Mouse (Mus musculus) mouse embryonic stem cell (cell line): ENCODE measurements around the gene Naglu.

Experiments used
- in situ Hi-C, 2 experiments: fragments of 300-500 bp; cut with MboI; formaldehyde crosslinking; loops; 1 replicate in 1 of 2; 3 replicates in 1 of 2; pipeline ENCODE4 v1.14.3; 2019 to 2020; ENCODE audit warnings: low sequenced_read_pairs in 2 of 2, low pct_unique_long_range_greater_than_20kb in 1 of 2, mixed read lengths in 1 of 2; ENCODE audit not compliant: unreplicated experiment in 1 of 2

Naglu gene

DNA sequence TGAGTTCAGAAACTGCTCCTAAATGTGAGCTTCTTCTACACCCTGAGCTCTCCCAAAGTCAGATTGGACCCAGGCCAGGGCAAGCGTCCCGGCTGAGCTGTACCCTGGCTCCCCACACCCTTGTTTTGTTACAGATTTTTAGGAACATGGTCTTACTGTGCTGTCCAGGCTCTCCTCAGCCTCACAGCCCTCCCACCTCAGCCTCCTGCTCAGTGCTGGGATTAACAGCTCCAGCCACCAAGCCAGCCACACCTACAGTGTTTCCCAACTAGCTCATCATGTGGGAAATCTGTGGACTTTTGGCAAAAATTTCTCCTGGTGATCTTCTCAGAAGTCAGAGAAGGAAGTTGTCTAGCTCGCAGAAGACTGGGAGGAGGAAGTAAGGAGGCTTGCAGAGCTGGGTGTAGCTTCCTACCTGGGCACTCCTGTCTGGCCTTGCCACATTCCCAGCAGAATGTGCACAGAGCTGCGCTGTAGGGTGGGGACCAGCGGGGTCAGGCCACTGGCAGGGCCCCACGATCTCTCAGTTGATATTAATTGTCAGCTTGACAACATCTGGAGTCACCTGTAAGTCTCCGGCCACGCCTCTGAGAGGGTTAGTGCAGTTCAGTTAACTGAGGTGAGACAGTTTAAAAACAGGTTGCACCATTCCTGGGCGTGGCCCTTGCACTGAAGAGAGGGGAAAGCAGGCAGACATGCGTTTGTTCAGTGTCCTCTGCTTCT lies 16.9 kb upstream of the Naglu start:
- in situ Hi-C loops, result loop anchor here (25.0 kb wide), 1 partner anchor 191 kb away; the partner anchor contains the start of genes Stat5a (in 2 of the 2) and Stat5b (in 2 of the 2)

GRCm38 (mm10) chr11:101053974-101054373 lies 15.8 kb upstream of the Naglu start:
- in situ Hi-C loops, result loop anchor here (25.0 kb wide), 1 partner anchor 192 kb away; the partner anchor contains the start of genes Stat5a (in 2 of the 2) and Stat5b (in 2 of the 2)

- in situ Hi-C loops, result loop anchor here (5.0 to 25.0 kb wide), 2 partner anchors 73 to 193 kb away; partner anchors contain the start of genes Stat5a (in 2 of the 2) and Stat5b (in 2 of the 2)
Measured at GRCm38 (mm10) chr11:101055418-101055817, 14.4 kb upstream of the Naglu start.

DNA sequence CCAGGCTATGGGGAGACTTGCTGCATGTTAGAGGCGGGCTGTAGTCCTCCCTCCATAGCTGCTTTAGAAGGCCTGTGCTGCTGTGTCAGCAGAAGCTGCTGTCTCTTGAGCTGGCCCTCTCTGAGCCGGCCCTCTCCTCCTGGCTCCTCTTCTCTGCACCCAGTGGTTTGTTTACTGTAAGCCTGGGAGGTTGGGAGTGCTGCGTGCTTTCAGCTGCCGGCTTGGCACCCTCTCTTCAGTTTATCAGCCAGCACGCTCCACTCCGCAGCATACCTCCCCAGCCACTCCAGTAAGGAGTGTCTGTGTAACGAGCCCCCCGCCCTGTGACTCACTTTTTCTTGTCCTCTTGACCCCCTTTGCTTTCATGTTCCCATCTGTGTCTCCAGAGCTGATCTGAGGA lies 12.9 kb upstream of the Naglu start:
- in situ Hi-C loops, result loop anchor here (5.0 to 25.0 kb wide), 2 partner anchors 75 to 195 kb away; partner anchors contain the start of genes Stat5a (in 2 of the 2) and Stat5b (in 2 of the 2)

- in situ Hi-C loops, result loop anchor here (5.0 to 25.0 kb wide), 2 partner anchors 76 to 196 kb away; partner anchors contain the start of genes Stat5a (in 2 of the 2) and Stat5b (in 2 of the 2)
Measured at GRCm38 (mm10) chr11:101057860-101058259, 12.0 kb upstream of the Naglu start.

- in situ Hi-C loops, result loop anchor here (5.0 to 25.0 kb wide), 2 partner anchors 76 to 196 kb away; partner anchors contain the start of genes Stat5a (in 2 of the 2) and Stat5b (in 2 of the 2)
Measured at GRCm38 (mm10) chr11:101058726-101059125, 11.1 kb upstream of the Naglu start.

DNA sequence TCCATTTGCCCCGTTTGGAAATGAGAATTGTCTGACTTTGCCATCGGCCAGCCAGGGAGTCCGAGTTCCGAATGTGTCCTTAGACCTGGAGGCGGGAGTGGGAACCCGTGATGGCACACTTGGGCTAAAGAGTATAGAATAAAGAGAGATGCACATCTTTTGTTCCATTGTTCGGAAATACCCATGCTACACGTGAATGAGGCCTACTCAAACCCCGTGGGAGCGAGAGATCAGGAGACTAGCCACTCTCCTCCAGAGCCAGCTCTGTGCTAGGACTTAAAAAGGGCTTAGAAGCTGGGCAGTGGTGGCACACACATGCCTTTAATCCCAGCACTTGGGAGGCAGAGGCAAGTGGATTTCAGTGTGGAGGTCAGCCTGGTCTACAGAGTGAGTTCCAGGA lies 10.3 kb upstream of the Naglu start:
- in situ Hi-C loops, result loop anchor here (5.0 to 25.0 kb wide), 2 partner anchors 77 to 197 kb away; partner anchors contain the start of genes Stat5a (in 2 of the 2) and Stat5b (in 2 of the 2)

GRCm38 (mm10) chr11:101060126-101060525 lies 9.7 kb upstream of the Naglu start:
- in situ Hi-C loops, result loop anchor here (25.0 kb wide), 1 partner anchor 198 kb away; the partner anchor contains the start of genes Stat5a (in 2 of the 2) and Stat5b (in 2 of the 2)

DNA sequence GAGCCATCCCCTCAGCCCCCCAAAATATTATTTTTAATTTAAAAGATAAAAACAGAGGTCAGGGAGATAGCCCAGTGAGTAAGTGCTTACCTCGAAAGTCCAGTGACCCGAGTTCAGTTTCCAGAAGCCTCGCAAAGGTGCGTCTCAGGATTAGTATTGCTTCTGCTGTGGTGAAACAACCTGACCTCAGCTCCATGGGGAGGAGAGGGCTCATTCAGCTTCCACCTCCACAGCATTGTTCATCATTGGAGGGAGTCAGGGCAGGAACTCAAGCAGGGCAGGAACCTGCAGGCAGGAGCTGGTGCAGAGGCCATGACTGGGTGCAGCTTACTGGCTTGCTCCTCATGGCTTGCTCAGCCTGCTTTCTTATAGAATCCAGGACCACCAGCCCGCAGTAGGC lies 8.8 kb upstream of the Naglu start:
- in situ Hi-C loops, result loop anchor here (25.0 kb wide), 1 partner anchor 199 kb away; the partner anchor contains the start of genes Stat5a (in 2 of the 2) and Stat5b (in 2 of the 2)

DNA sequence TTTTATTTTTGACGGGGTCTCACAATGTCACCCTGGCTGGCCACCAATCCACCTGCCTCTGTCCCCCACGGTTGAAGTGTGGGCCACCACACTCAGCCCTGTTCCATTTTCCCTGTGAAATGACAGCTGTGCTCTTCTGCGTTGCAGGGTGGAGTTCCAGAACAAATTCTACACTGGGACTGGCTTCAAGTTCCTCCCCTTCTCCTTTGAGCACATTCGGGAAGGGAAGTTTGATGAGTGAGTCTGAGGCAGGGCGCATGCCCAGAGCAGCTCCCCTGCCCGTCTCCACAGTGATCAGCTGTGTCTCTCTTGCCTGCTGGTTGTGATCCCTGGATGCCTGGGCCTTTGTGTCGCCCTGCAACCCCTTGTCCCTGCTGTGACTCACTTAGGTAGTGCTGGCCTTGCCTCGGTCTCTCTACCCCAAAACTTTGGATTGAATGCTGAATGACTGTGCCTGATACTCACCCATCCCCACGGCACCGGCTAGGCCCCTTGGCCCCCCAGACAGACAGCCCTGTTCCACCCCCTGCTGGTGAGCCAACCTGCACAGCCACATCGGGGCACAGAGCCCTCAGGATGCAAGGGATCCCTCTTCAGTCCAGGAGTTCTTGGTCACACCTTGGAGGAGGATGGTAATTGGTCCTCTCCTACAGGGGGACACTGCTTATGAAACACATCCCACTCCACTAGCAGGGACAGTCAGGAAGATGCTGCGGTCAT lies 7.5 kb upstream of the Naglu start:
- in situ Hi-C loops, result loop anchor here (25.0 kb wide), 1 partner anchor 200 kb away; the partner anchor contains the start of genes Stat5a (in 2 of the 2) and Stat5b (in 2 of the 2)

DNA sequence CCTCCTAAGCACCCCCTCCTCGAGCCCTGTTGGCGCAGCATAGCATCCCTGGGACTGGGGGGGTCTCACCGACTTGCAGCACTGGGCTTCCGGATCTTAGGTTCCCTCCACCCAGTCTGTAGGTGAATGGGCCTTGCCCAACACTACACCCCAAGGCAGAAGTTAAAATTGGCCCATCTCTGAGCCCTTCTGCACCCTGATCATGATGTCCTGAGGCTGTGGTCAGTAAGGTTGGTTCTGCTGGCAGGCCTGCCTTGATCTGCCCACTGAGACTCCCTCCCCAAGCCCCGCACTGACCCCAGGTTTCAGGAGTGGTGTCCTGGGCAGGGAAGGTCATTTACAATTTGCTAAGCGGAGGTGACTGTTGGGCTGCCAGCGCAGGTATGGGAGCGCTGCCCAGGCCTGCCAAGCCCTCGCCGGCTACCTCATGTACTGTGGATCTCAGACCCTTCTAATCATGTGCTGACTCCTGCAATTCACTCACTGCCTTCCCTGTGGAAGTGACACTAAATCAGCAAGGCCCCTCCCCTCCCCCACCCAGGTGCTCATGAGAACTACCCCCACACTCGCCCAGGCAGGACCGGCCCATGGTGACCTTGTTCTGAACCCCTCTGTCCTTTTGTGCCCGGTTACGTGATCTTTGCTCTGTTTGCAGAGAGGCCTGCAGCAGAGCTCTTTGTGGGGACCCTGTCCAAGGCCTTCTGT lies 6.7 kb upstream of the Naglu start:
- in situ Hi-C loops, result loop anchor here (25.0 kb wide), 1 partner anchor 201 kb away; the partner anchor contains the start of genes Stat5a (in 2 of the 2) and Stat5b (in 2 of the 2)

DNA sequence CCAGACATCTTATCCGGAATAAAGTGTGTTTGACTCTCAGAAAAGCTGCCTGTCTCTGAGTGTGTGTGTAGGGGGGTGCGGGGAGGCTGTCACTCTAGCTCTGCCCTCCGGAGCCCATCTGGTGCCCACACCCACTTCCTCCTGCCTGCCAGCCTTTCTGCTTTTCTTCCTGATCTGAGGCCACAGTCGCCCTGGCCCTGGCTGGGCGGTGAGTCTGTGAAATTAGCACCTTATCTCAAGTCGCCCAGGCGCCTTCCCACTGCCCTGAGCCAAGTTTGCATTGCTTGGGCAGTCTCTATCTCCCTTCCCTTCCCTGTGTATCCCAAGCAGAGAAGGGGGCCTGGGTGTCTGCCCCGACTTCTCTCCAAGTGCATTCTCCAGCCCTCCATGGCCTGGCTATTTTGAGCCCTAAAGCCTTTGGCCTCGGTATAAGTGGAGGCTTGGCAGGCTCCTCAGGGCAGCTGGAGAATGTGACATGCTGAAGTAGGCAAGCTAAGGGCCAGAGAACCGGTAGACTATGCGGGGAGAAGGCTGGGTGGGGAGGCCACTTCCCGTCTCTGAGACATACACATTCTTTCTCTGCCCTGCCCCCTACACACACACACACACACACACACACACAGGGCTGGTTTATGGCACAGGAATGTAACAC lies 6.0 kb upstream of the Naglu start:
- in situ Hi-C loops, result loop anchor here (25.0 kb wide), 1 partner anchor 202 kb away; the partner anchor contains the start of genes Stat5a (in 2 of the 2) and Stat5b (in 2 of the 2)

- in situ Hi-C loops, result loop anchor here (25.0 kb wide), 1 partner anchor 202 kb away; the partner anchor contains the start of genes Stat5a (in 2 of the 2) and Stat5b (in 2 of the 2)
Measured at GRCm38 (mm10) chr11:101064462-101064861, 5.3 kb upstream of the Naglu start.

- in situ Hi-C loops, result loop anchor here (25.0 kb wide), 1 partner anchor 203 kb away; the partner anchor contains the start of genes Stat5a (in 2 of the 2) and Stat5b (in 2 of the 2)
Measured at GRCm38 (mm10) chr11:101065002-101065401, 4.8 kb upstream of the Naglu start.

- in situ Hi-C loops, result loop anchor here (25.0 kb wide), 1 partner anchor 204 kb away; the partner anchor contains the start of genes Stat5a (in 2 of the 2) and Stat5b (in 2 of the 2)
Measured at GRCm38 (mm10) chr11:101066549-101067412, 3.0 kb upstream of the Naglu start.

- in situ Hi-C loops, result loop anchor here (25.0 kb wide), 1 partner anchor 208 kb away; the partner anchor contains the start of genes Stat5a (in 2 of the 2) and Stat5b (in 2 of the 2)
Measured at GRCm38 (mm10) chr11:101070189-101070527, 346 bp downstream of the Naglu start.
